Mouse (Mus musculus): ENCODE results near the gene Ly6g6c. TPM values are rescaled to one million over a fixed set of nuclear protein-coding genes. Genes with fewer than 3 reads are reported as not detected.
A peak's percentile ranks its signal among the peaks of the same experiment; 100 is the strongest.

The Ly6g6c gene
- polyA plus RNA-seq, 1 experiment from 2014 or later, result 0.32 TPM

- whole genome bisulfite sequencing (ENCODE audit: insufficient replicate concordance), result 1% methylated on average over 57 of the region's 57 CpGs
- H3K4me3 ChIP-seq (ENCODE audit: low read depth, low read length), result peak within 1 kb of the TSS; percentile 59
- H3K9me3 ChIP-seq (ENCODE audit: low read length), result no peaks in the 10 kb centered on the region
- ATAC-seq (peak; percentile 80), DNase-seq (peak; percentile 89)
- H3K9ac ChIP-seq (replicated peaks), result peak within 1 kb of the TSS; percentile 64
- H3K36me3 ChIP-seq (replicated peaks; ENCODE audit: insufficient read depth, low read length), result peaks cover 43% of the 10 kb centered on the region
- H3K27me3 ChIP-seq (ENCODE audit: insufficient read depth, low read length), result peaks cover 11% of the 10 kb centered on the region
- H3K4me2 ChIP-seq (ENCODE audit: low read depth, low read length), result peak within 1 kb of the TSS; percentile 96
- peak; percentile 91 for TF ChIP-seq CTCF (IDR thresholded peaks at IDR 0.05; ENCODE audit: low read depth)
- TF ChIP-seq EP300 (IDR thresholded peaks at IDR 0.05; ENCODE audit: low read depth), result no peak
- peak within 1 kb of the TSS; percentile 77 for H3K27ac ChIP-seq (ENCODE audit: low read depth)
- peaks cover 19% of the 10 kb centered on the region for H3K4me1 ChIP-seq (ENCODE audit: insufficient read depth)
Measured at GRCm38 (mm10) chr17:35058911-35059892, 6.0 kb upstream of the Ly6g6c start, which contains the start of gene Ddah2. TSS of gene Ddah2 (plus strand) at chr17:35059035.

DNA sequence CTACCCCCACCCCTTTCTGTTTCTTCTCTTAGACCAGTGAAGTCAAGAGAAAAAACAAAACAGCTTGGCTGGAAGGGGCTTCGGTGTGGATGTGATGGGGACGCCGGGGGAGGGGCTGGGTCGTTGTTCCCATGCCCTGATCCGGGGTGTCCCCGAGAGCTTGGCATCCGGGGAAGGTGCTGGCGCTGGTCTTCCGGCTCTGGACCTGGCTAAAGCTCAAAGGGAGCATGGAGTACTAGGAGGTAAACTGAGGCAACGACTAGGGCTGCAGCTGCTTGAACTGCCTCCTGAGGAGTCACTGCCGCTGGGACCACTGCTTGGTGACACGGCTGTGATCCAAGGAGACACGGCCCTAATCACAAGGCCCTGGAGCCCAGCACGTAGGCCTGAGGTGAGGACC lies 5.1 kb upstream of the Ly6g6c start:
- WGBS (ENCODE audit: insufficient replicate concordance), result 46% methylated on average over 14 of the region's 14 CpGs
- H3K27me3 ChIP-seq (ENCODE audit: insufficient read depth, low read length), result peaks cover 19% of the 10 kb centered on the region
- H3K9ac ChIP-seq (replicated peaks), result peak overlapping the region; percentile 64
- peak overlapping the region; percentile 96 for H3K4me2 ChIP-seq (ENCODE audit: low read depth, low read length)
- ATAC-seq (no peak), DNase-seq (no peak)
- peaks cover 23% of the 10 kb centered on the region for H3K4me1 ChIP-seq (ENCODE audit: insufficient read depth)
- peaks cover 35% of the 10 kb centered on the region for H3K36me3 ChIP-seq (replicated peaks; ENCODE audit: insufficient read depth, low read length)
- TF ChIP-seq EP300 (IDR thresholded peaks at IDR 0.05; ENCODE audit: low read depth), result no peak
- no peak for TF ChIP-seq CTCF (IDR thresholded peaks at IDR 0.05; ENCODE audit: low read depth)
- peak overlapping the region; percentile 59 for H3K4me3 ChIP-seq (ENCODE audit: low read depth, low read length)
- H3K9me3 ChIP-seq (ENCODE audit: low read length), result no peaks in the 10 kb centered on the region
- no peak overlapping the region for H3K27ac ChIP-seq (ENCODE audit: low read depth)

- 0 out of 2 replicates have a peak overlapping the region, but pooled peaks have one; percentile 30 for H3K9ac ChIP-seq (replicated peaks)
- ATAC-seq, result no peak
- H3K4me1 ChIP-seq (ENCODE audit: insufficient read depth), result peaks cover 30% of the 10 kb centered on the region
- DNase-seq, result peak; percentile 61
- H3K36me3 ChIP-seq (replicated peaks; ENCODE audit: insufficient read depth, low read length), result peaks cover 28% of the 10 kb centered on the region
- WGBS (ENCODE audit: insufficient replicate concordance), result 70% methylated on average over 22 of the region's 22 CpGs
- no peaks in the 10 kb centered on the region for H3K9me3 ChIP-seq (ENCODE audit: low read length)
- H3K27me3 ChIP-seq (ENCODE audit: insufficient read depth, low read length), result peaks cover 27% of the 10 kb centered on the region
- H3K4me3 ChIP-seq (ENCODE audit: low read depth, low read length), result no peak overlapping the region
- H3K27ac ChIP-seq (ENCODE audit: low read depth), result no peak overlapping the region
- no peak overlapping the region for H3K4me2 ChIP-seq (ENCODE audit: low read depth, low read length)
- TF ChIP-seq EP300 (IDR thresholded peaks at IDR 0.05; ENCODE audit: low read depth), result no peak
- no peak for TF ChIP-seq CTCF (IDR thresholded peaks at IDR 0.05; ENCODE audit: low read depth)
Measured at GRCm38 (mm10) chr17:35060737-35061297, 4.4 kb upstream of the Ly6g6c start.

- Histone ChIP-seq H3K27ac (ENCODE audit: low read depth) (no peak overlapping the region), H3K9ac (replicated peaks) (no peak overlapping the region), H3K4me1 (ENCODE audit: insufficient read depth) (peaks cover 32% of the 10 kb centered on the region), H3K27me3 (ENCODE audit: insufficient read depth, low read length) (peaks cover 32% of the 10 kb centered on the region), H3K9me3 (ENCODE audit: low read length) (no peaks in the 10 kb centered on the region), H3K4me3 (ENCODE audit: low read depth, low read length) (no peak overlapping the region), H3K4me2 (ENCODE audit: low read depth, low read length) (no peak overlapping the region), H3K36me3 (replicated peaks; ENCODE audit: insufficient read depth, low read length) (peaks cover 23% of the 10 kb centered on the region)
- 84% methylated on average over 8 of the region's 8 CpGs for WGBS (ENCODE audit: insufficient replicate concordance)
- no peak for DNase-seq
- TF ChIP-seq CTCF (IDR thresholded peaks at IDR 0.05; ENCODE audit: low read depth) (no peak), EP300 (IDR thresholded peaks at IDR 0.05; ENCODE audit: low read depth) (no peak)
- no peak for ATAC-seq
Measured at GRCm38 (mm10) chr17:35061299-35061698, 3.9 kb upstream of the Ly6g6c start.

- DNase-seq (no peak), ATAC-seq (no peak)
- Histone ChIP-seq H3K36me3 (replicated peaks; ENCODE audit: insufficient read depth, low read length) (peaks cover 7% of the 10 kb centered on the region; the same call in 1 of the 2 replicates), H3K4me2 (ENCODE audit: low read depth, low read length) (no peak overlapping the region), H3K4me1 (ENCODE audit: insufficient read depth) (peaks cover 32% of the 10 kb centered on the region), H3K9ac (replicated peaks) (no peak overlapping the region), H3K4me3 (ENCODE audit: low read depth, low read length) (no peak overlapping the region), H3K27me3 (ENCODE audit: insufficient read depth, low read length) (peaks cover 49% of the 10 kb centered on the region), H3K27ac (ENCODE audit: low read depth) (no peak overlapping the region), H3K9me3 (ENCODE audit: low read length) (no peaks in the 10 kb centered on the region)
- 90% methylated on average over 3 of the region's 3 CpGs for WGBS (ENCODE audit: insufficient replicate concordance)
- TF ChIP-seq CTCF (IDR thresholded peaks at IDR 0.05; ENCODE audit: low read depth) (no peak), EP300 (IDR thresholded peaks at IDR 0.05; ENCODE audit: low read depth) (no peak)
Measured at GRCm38 (mm10) chr17:35063466-35063865, 1.7 kb upstream of the Ly6g6c start.

DNA sequence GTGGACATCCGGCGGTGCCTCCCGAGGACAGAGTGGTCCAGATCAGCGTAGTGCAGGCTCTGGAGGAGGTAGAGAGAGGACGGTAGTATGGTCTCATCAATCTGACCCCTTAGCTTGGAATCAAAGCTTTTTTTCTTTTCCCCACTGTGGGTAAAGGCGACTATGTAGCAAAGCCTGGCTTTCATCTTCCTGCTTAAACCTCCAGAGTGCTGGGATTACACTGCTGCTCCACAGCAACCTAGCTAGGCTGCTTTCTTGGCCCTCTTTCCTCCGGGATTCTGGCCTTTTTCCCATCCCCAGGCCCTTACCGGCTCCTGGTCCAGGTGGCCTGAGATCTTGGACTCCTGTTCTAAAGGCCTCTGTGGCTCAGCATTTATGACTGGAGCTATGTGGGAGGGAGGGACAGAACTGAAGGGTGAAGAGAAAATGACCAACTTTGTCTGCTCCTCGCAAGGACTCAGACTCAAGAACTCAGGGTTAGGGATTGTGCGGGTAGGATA lies 760 bp upstream of the Ly6g6c start:
- peak overlapping the region; percentile 79 for H3K4me2 ChIP-seq (ENCODE audit: low read depth, low read length)
- H3K4me3 ChIP-seq (ENCODE audit: low read depth, low read length), result peak overlapping the region; percentile 46
- no peak for DNase-seq
- no peaks in the 10 kb centered on the region for H3K9me3 ChIP-seq (ENCODE audit: low read length)
- H3K36me3 ChIP-seq (replicated peaks; ENCODE audit: insufficient read depth, low read length), result peaks cover 7% of the 10 kb centered on the region; the same call in 1 of the 2 replicates
- WGBS (ENCODE audit: insufficient replicate concordance), result 31% methylated on average over 10 of the region's 10 CpGs
- H3K4me1 ChIP-seq (ENCODE audit: insufficient read depth), result peaks cover 24% of the 10 kb centered on the region
- peaks cover 49% of the 10 kb centered on the region for H3K27me3 ChIP-seq (ENCODE audit: insufficient read depth, low read length)
- no peak overlapping the region for H3K9ac ChIP-seq (replicated peaks)
- no peak for ATAC-seq
- no peak overlapping the region for H3K27ac ChIP-seq (ENCODE audit: low read depth)
- no peak for TF ChIP-seq EP300 (IDR thresholded peaks at IDR 0.05; ENCODE audit: low read depth)
- TF ChIP-seq CTCF (IDR thresholded peaks at IDR 0.05; ENCODE audit: low read depth), result no peak

Measured in liver, postnatal 0 days (tissue).